Mouse (Mus musculus): ENCODE data around the gene Josd2.

Gene Josd2

GRCm38 (mm10) chr7:44467811-44468411 lies at the start of gene Josd2:
Gene Josd2, plus strand, starts transcription at chr7:44467980.
- peak; percentile 96 for DNase-seq (ENCODE audit: low spot score in 2 of 2)

- DNase-seq (ENCODE audit: low spot score in 2 of 2): no peak
These were observed 40.1 kb upstream of the Josd2 start for GRCm38 (mm10) chr7:44427666-44428065.

GRCm38 (mm10) chr7:44428171-44428950 lies 39.4 kb upstream of the Josd2 start:
- no peak for DNase-seq (ENCODE audit: low spot score in 2 of 2)

- no peak for DNase-seq (ENCODE audit: low spot score in 2 of 2)
These were observed 38.7 kb upstream of the Josd2 start, which contains the start of gene Lrrc4b for GRCm38 (mm10) chr7:44428968-44429521. Gene Lrrc4b, plus strand, starts transcription at chr7:44429018.

GRCm38 (mm10) chr7:44429534-44430488 lies 38.0 kb upstream of the Josd2 start:
- DNase-seq (ENCODE audit: low spot score in 2 of 2): no peak

GRCm38 (mm10) chr7:44432550-44432949 lies 35.2 kb upstream of the Josd2 start:
- DNase-seq (ENCODE audit: low spot score in 2 of 2): no peak

- DNase-seq (ENCODE audit: low spot score in 2 of 2): no peak
These were observed 34.4 kb upstream of the Josd2 start for GRCm38 (mm10) chr7:44433371-44433770.

GRCm38 (mm10) chr7:44434089-44434488 lies 33.7 kb upstream of the Josd2 start:
- no peak for DNase-seq (ENCODE audit: low spot score in 2 of 2)

GRCm38 (mm10) chr7:44435796-44436195 lies 32.0 kb upstream of the Josd2 start:
- DNase-seq (ENCODE audit: low spot score in 2 of 2): no peak

- DNase-seq (ENCODE audit: low spot score in 2 of 2): no peak
These were observed 31.5 kb upstream of the Josd2 start for GRCm38 (mm10) chr7:44436267-44436666.

GRCm38 (mm10) chr7:44437188-44437587 lies 30.6 kb upstream of the Josd2 start:
- no peak for DNase-seq (ENCODE audit: low spot score in 2 of 2)

- DNase-seq (ENCODE audit: low spot score in 2 of 2): no peak
These were observed 29.8 kb upstream of the Josd2 start for GRCm38 (mm10) chr7:44437933-44438332.

GRCm38 (mm10) chr7:44439696-44440095 lies 28.1 kb upstream of the Josd2 start:
- DNase-seq (ENCODE audit: low spot score in 2 of 2): no peak

- no peak for DNase-seq (ENCODE audit: low spot score in 2 of 2)
These were observed 27.3 kb upstream of the Josd2 start for GRCm38 (mm10) chr7:44440479-44440878.

- no peak for DNase-seq (ENCODE audit: low spot score in 2 of 2)
These were observed 26.6 kb upstream of the Josd2 start for GRCm38 (mm10) chr7:44441180-44441579.

- DNase-seq (ENCODE audit: low spot score in 2 of 2): no peak
These were observed 26.1 kb upstream of the Josd2 start for GRCm38 (mm10) chr7:44441648-44442109.

- DNase-seq (ENCODE audit: low spot score in 2 of 2): no peak
These were observed 25.4 kb upstream of the Josd2 start for GRCm38 (mm10) chr7:44442407-44442821.

GRCm38 (mm10) chr7:44443268-44444173 lies 24.3 kb upstream of the Josd2 start:
- DNase-seq (ENCODE audit: low spot score in 2 of 2): no peak

- DNase-seq (ENCODE audit: low spot score in 2 of 2): no peak
These were observed 22.8 kb upstream of the Josd2 start for GRCm38 (mm10) chr7:44444886-44445527.

- no peak for DNase-seq (ENCODE audit: low spot score in 2 of 2)
These were observed 22.3 kb upstream of the Josd2 start for GRCm38 (mm10) chr7:44445528-44445923.

Data from spleen, postnatal 36 days (tissue).